Mouse (Mus musculus): ENCODE results near the gene Nup210l. TPM values are rescaled to one million over a fixed set of nuclear protein-coding genes. Genes with fewer than 3 reads are reported as not detected.

The Nup210l gene
- polyA plus RNA-seq, 1 experiment from 2014 or later, result 0.46 TPM

- Histone ChIP-seq H3K4me1 (peaks cover 20% of the 10 kb centered on the region), H3K36me3 (peaks cover 29% of the 10 kb centered on the region), H3K4me3 (peak overlapping the region; percentile 82), H3K27ac (no peak overlapping the region), H3K9ac (peak overlapping the region; percentile 88), H3K27me3 (replicated peaks) (no peaks in the 10 kb centered on the region), H3K9me3 (no peaks in the 10 kb centered on the region), H3K4me2 (replicated peaks) (peak overlapping the region; percentile 90)
- peak; percentile 60; the same call in 1 of the 2 replicates for ATAC-seq (ENCODE audit: low FRiP score, low read depth)
- WGBS, result 14% methylated on average over 12 of the region's 12 CpGs
Measured at GRCm38 (mm10) chr3:90213956-90214684, 110.2 kb downstream of the Nup210l start.

GRCm38 (mm10) chr3:90215825-90216380 lies 112.0 kb downstream of the Nup210l start:
- 32% methylated on average over 1 of the region's 1 CpGs for WGBS

GRCm38 (mm10) chr3:90220088-90220487 lies 116.2 kb downstream of the Nup210l start:
- ATAC-seq (ENCODE audit: low FRiP score, low read depth), result peak; percentile 34; the same call in 1 of the 2 replicates
- Histone ChIP-seq H3K4me2 (replicated peaks) (peak overlapping the region; percentile 80), H3K27me3 (replicated peaks) (no peaks in the 10 kb centered on the region), H3K27ac (no peak overlapping the region), H3K4me1 (peaks cover 11% of the 10 kb centered on the region), H3K9me3 (no peaks in the 10 kb centered on the region), H3K36me3 (peaks cover 8% of the 10 kb centered on the region), H3K9ac (no peak overlapping the region), H3K4me3 (peak overlapping the region; percentile 36)
- 17% methylated on average over 6 of the region's 6 CpGs for WGBS

More at GRCm38 (mm10) chr3:90215825-90216380, 112.0 kb downstream of the Nup210l start:
- Histone ChIP-seq H3K27me3 (replicated peaks) (no peaks in the 10 kb centered on the region), H3K27ac (no peak overlapping the region), H3K9me3 (no peaks in the 10 kb centered on the region), H3K4me1 (peaks cover 26% of the 10 kb centered on the region), H3K9ac (no peak overlapping the region), H3K4me3 (no peak overlapping the region), H3K4me2 (replicated peaks) (no peak overlapping the region), H3K36me3 (peaks cover 17% of the 10 kb centered on the region)
- no peak for ATAC-seq (ENCODE audit: low FRiP score, low read depth)

- Histone ChIP-seq H3K4me3 (peak overlapping the region; percentile 36), H3K4me2 (replicated peaks) (peak overlapping the region; percentile 80), H3K9me3 (no peaks in the 10 kb centered on the region), H3K36me3 (peaks cover 11% of the 10 kb centered on the region), H3K27ac (no peak overlapping the region), H3K27me3 (replicated peaks) (no peaks in the 10 kb centered on the region), H3K4me1 (peaks cover 11% of the 10 kb centered on the region), H3K9ac (peak overlapping the region; percentile 61)
- 1% methylated on average over 20 of the region's 20 CpGs for WGBS
- ATAC-seq (ENCODE audit: low FRiP score, low read depth), result peak; percentile 72
Measured at GRCm38 (mm10) chr3:90220531-90220951, 116.6 kb downstream of the Nup210l start.

GRCm38 (mm10) chr3:90221123-90221522 lies 117.2 kb downstream of the Nup210l start:
- H3K4me3 ChIP-seq, result peak overlapping the region; percentile 36
- H3K9me3 ChIP-seq, result no peaks in the 10 kb centered on the region
- H3K9ac ChIP-seq, result peak overlapping the region; percentile 61; the same call in 1 of the 2 replicates
- no peaks in the 10 kb centered on the region for H3K27me3 ChIP-seq (replicated peaks)
- no peak for ATAC-seq (ENCODE audit: low FRiP score, low read depth)
- H3K27ac ChIP-seq, result no peak overlapping the region
- peaks cover 11% of the 10 kb centered on the region for H3K4me1 ChIP-seq
- peak overlapping the region; percentile 80 for H3K4me2 ChIP-seq (replicated peaks)
- WGBS, result 31% methylated on average over 5 of the region's 5 CpGs
- H3K36me3 ChIP-seq, result peaks cover 17% of the 10 kb centered on the region

- Histone ChIP-seq H3K27ac (no peak overlapping the region), H3K4me2 (replicated peaks) (no peak overlapping the region), H3K27me3 (replicated peaks) (no peaks in the 10 kb centered on the region), H3K9me3 (no peaks in the 10 kb centered on the region), H3K4me1 (peaks cover 11% of the 10 kb centered on the region), H3K4me3 (no peak overlapping the region), H3K9ac (no peak overlapping the region), H3K36me3 (peaks cover 18% of the 10 kb centered on the region)
- ATAC-seq (ENCODE audit: low FRiP score, low read depth), result no peak
- 89% methylated on average over 4 of the region's 4 CpGs for WGBS
Measured at GRCm38 (mm10) chr3:90222455-90222854, 118.5 kb downstream of the Nup210l start.

GRCm38 (mm10) chr3:90222941-90223340 lies 119.0 kb downstream of the Nup210l start:
- WGBS, result 87% methylated on average over 3 of the region's 3 CpGs

GRCm38 (mm10) chr3:90224331-90224730 lies 120.4 kb downstream of the Nup210l start:
- H3K27ac ChIP-seq, result no peak overlapping the region
- no peaks in the 10 kb centered on the region for H3K9me3 ChIP-seq
- no peak overlapping the region for H3K4me2 ChIP-seq (replicated peaks)
- H3K36me3 ChIP-seq, result peaks cover 18% of the 10 kb centered on the region
- H3K4me1 ChIP-seq, result peaks cover 11% of the 10 kb centered on the region
- 79% methylated on average over 10 of the region's 10 CpGs for WGBS
- no peak overlapping the region for H3K4me3 ChIP-seq
- no peak for ATAC-seq (ENCODE audit: low FRiP score, low read depth)
- H3K27me3 ChIP-seq (replicated peaks), result no peaks in the 10 kb centered on the region
- no peak overlapping the region for H3K9ac ChIP-seq

More at GRCm38 (mm10) chr3:90222941-90223340, 119.0 kb downstream of the Nup210l start:
- no peak overlapping the region for H3K4me2 ChIP-seq (replicated peaks)
- no peak overlapping the region for H3K27ac ChIP-seq
- H3K27me3 ChIP-seq (replicated peaks), result no peaks in the 10 kb centered on the region
- H3K9me3 ChIP-seq, result no peaks in the 10 kb centered on the region
- no peak overlapping the region for H3K4me3 ChIP-seq
- no peak for ATAC-seq (ENCODE audit: low FRiP score, low read depth)
- H3K9ac ChIP-seq, result no peak overlapping the region
- peaks cover 11% of the 10 kb centered on the region for H3K4me1 ChIP-seq
- H3K36me3 ChIP-seq, result peaks cover 18% of the 10 kb centered on the region

- peaks cover 19% of the 10 kb centered on the region for H3K36me3 ChIP-seq
- no peaks in the 10 kb centered on the region for H3K27me3 ChIP-seq (replicated peaks)
- peaks cover 8% of the 10 kb centered on the region; the same call in 1 of the 2 replicates for H3K4me1 ChIP-seq
- no peaks in the 10 kb centered on the region for H3K9me3 ChIP-seq
- H3K4me3 ChIP-seq, result peak overlapping the region; percentile 74
- 16% methylated on average over 8 of the region's 8 CpGs for WGBS
- H3K4me2 ChIP-seq (replicated peaks), result peak overlapping the region; percentile 90
- no peak for ATAC-seq (ENCODE audit: low FRiP score, low read depth)
- peak overlapping the region; percentile 75; the same call in 1 of the 2 replicates for H3K9ac ChIP-seq
- H3K27ac ChIP-seq, result no peak overlapping the region
Measured at GRCm38 (mm10) chr3:90231075-90231474, 127.1 kb downstream of the Nup210l start.

- peak; percentile 96 for ATAC-seq (ENCODE audit: low FRiP score, low read depth)
- peaks cover 8% of the 10 kb centered on the region; the same call in 1 of the 2 replicates for H3K4me1 ChIP-seq
- H3K4me2 ChIP-seq (replicated peaks), result peak within 1 kb of the TSS; percentile 90
- peak within 1 kb of the TSS; percentile 75 for H3K9ac ChIP-seq
- H3K4me3 ChIP-seq, result peak within 1 kb of the TSS; percentile 74
- no peaks in the 10 kb centered on the region for H3K27me3 ChIP-seq (replicated peaks)
- peaks cover 18% of the 10 kb centered on the region for H3K36me3 ChIP-seq
- H3K9me3 ChIP-seq, result no peaks in the 10 kb centered on the region
- peak within 1 kb of the TSS; percentile 68; the same call in 1 of the 2 replicates for H3K27ac ChIP-seq
- under 1% methylated on average over 61 of the region's 61 CpGs for WGBS
Measured at GRCm38 (mm10) chr3:90231507-90232333, 127.8 kb downstream of the Nup210l start, which contains the start of gene Jtb. Gene Jtb (plus strand): TSS chr3:90231597.

GRCm38 (mm10) chr3:90241251-90241650 lies 137.3 kb downstream of the Nup210l start:
- peaks cover 14% of the 10 kb centered on the region for H3K4me1 ChIP-seq
- H3K27ac ChIP-seq, result no peak overlapping the region
- no peak overlapping the region for H3K4me2 ChIP-seq (replicated peaks)
- H3K27me3 ChIP-seq (replicated peaks), result no peaks in the 10 kb centered on the region
- ATAC-seq (ENCODE audit: low FRiP score, low read depth), result no peak
- no peak overlapping the region for H3K4me3 ChIP-seq
- WGBS, result 89% methylated on average over 2 of the region's 2 CpGs
- H3K36me3 ChIP-seq, result no peaks in the 10 kb centered on the region; the same call in 1 of the 2 replicates
- no peaks in the 10 kb centered on the region for H3K9me3 ChIP-seq
- no peak overlapping the region for H3K9ac ChIP-seq

Data from neural tube, embryonic 12.5 days (tissue).